Mouse (Mus musculus): ENCODE results near the gene Rdx.

DNA sequence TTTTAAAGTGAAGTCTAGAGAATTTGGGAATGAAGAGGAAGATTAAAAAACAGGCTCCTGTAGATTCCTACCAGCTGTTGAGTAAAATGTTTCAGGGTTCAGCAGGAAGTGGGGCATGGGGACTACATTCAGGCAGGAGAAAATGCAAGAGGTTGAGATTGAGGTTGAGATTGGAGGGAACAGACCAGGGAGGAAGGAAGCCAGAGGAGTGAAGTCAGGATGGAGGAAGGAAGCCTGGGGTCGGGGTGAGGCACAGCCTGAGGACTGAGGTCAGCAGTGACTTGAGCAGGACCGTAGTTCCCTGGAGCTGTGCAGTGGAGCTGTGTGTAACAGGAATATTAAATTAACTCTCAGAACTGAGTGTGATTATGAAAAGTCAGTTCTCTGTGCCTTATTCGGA, 48.7 kb downstream of the Rdx start:
- TF ChIP-seq CTCF (IDR thresholded peaks at IDR 0.05; ENCODE audit: borderline replicate concordance, extremely low read depth, insufficient read depth, insufficient read length) (no peak), POLR2A (IDR thresholded peaks at IDR 0.05; ENCODE audit: borderline replicate concordance, extremely low read depth, insufficient read depth, insufficient read length, poor library complexity, severe bottlenecking) (no peak)

Data from brain, embryonic 14.5 days (tissue).